Mouse (Mus musculus) MEL (cell line): ENCODE results near the gene Hsd11b2. TPM values are rescaled to one million over a fixed set of nuclear protein-coding genes. Genes with fewer than 3 reads are reported as not detected.

Experiments
- DNase-seq: peaks from one replicate; pipeline ENCODE4 v3.0.0; 2011; ENCODE audit warnings: low read depth, low spot score
- H3K27ac ChIP-seq: 2 replicates; pipeline ENCODE4 v1.5.1; 2012; ENCODE audit warnings: low read depth, mild to moderate bottlenecking, control low read depth, low read length, moderate library complexity; ENCODE audit not compliant: control insufficient read depth
- H3K27me3 ChIP-seq, 2 experiments: fragments of 150-350 bp in 1 of 2; sonication (generic) in 1 of 2; 2 replicates each; pipeline ENCODE4 v1.6.1; 2012; ENCODE audit warnings: low read length in 2 of 2, mild to moderate bottlenecking in 2 of 2, improper control_type of control experiment in 1 of 2, moderate library complexity in 1 of 2; ENCODE audit not compliant: insufficient read depth in 2 of 2, control insufficient read depth in 1 of 2
- H3K36me3 ChIP-seq, 2 experiments: 2 replicates each; pipeline ENCODE4 v1.6.1; 2012 to 2014; ENCODE audit warnings: low read length in 2 of 2, improper control_type of control experiment in 1 of 2, inconsistent platforms in 1 of 2, mild to moderate bottlenecking in 1 of 2; ENCODE audit not compliant: insufficient read depth in 2 of 2, control insufficient read depth in 1 of 2
- H3K4me1 ChIP-seq, 2 experiments: fragments of 150-350 bp in 1 of 2; sonication (generic) in 1 of 2; 2 replicates each; pipeline ENCODE4 v1.6.1; 2012; ENCODE audit warnings: low read length in 2 of 2, improper control_type of control experiment in 1 of 2, mild to moderate bottlenecking in 1 of 2; ENCODE audit not compliant: insufficient read depth in 2 of 2, control insufficient read depth in 1 of 2
- H3K4me3 ChIP-seq, 2 experiments: fragments of 150-350 bp in 1 of 2; sonication (generic) in 1 of 2; 2 replicates each; pipeline ENCODE4 v1.5.1; 2012; ENCODE audit warnings: low read depth in 2 of 2, low read length in 2 of 2, mild to moderate bottlenecking in 2 of 2, moderate library complexity in 2 of 2, control low read depth in 1 of 2, improper control_type of control experiment in 1 of 2; ENCODE audit not compliant: control insufficient read depth in 1 of 2, insufficient read depth in 1 of 2
- H3K79me2 ChIP-seq: 2 replicates; pipeline ENCODE4 v1.6.1; 2012; ENCODE audit warnings: mild to moderate bottlenecking, low read length, moderate library complexity; ENCODE audit not compliant: control insufficient read depth, poor library complexity, insufficient read depth
- H3K9ac ChIP-seq: 2 replicates; pipeline ENCODE4 v1.6.1; 2012; ENCODE audit warnings: low read depth, mild to moderate bottlenecking, control low read depth, low read length, moderate library complexity; ENCODE audit not compliant: control insufficient read depth, poor library complexity, severe bottlenecking
- H3K9me3 ChIP-seq: fragments of 150-350 bp; sonication (generic); replicated peaks from 2 replicates; pipeline ENCODE4 v1.6.1; 2012; ENCODE audit warnings: mild to moderate bottlenecking, low read length, improper control_type of control experiment, moderate library complexity; ENCODE audit not compliant: insufficient read depth
- BHLHE40 ChIP-seq: IDR thresholded peaks from 2 replicates; pipeline ENCODE4 v1.6.1; 2012; ENCODE audit warnings: low read depth, mild to moderate bottlenecking, inconsistent platforms, low read length, improper control_type of control experiment, borderline replicate concordance
- CTCF ChIP-seq, 3 experiments: IDR thresholded peaks in 2 of 3; conservative IDR thresholded peaks in 1 of 3; 2 replicates each; pipeline ENCODE4 v1.5.1; 2011 to 2012; ENCODE audit warnings: low read length in 3 of 3, low read depth in 2 of 3, mild to moderate bottlenecking in 2 of 3, improper control_type of control experiment in 1 of 3, inconsistent platforms in 1 of 3, mixed read lengths in 1 of 3, moderate library complexity in 1 of 3; ENCODE audit not compliant: control insufficient read depth in 1 of 3, insufficient read depth in 1 of 3, poor library complexity in 1 of 3, severe bottlenecking in 1 of 3
- E2F4 ChIP-seq: IDR thresholded peaks from 2 replicates; pipeline ENCODE4 v1.6.1; 2011; ENCODE audit warnings: low read depth, low read length, improper control_type of control experiment, borderline replicate concordance
- ETS1 ChIP-seq: IDR thresholded peaks from 2 replicates; pipeline ENCODE4 v1.6.1; 2012; ENCODE audit warnings: low read depth, mild to moderate bottlenecking, inconsistent platforms, low read length, improper control_type of control experiment, moderate library complexity
- GATA1 ChIP-seq: IDR thresholded peaks from 2 replicates; pipeline ENCODE4 v1.6.1; 2011; ENCODE audit warnings: low read depth, low read length, improper control_type of control experiment
- HCFC1 ChIP-seq: IDR thresholded peaks from 2 replicates; pipeline ENCODE4 v1.6.1; 2012; ENCODE audit warnings: low read depth, mild to moderate bottlenecking, inconsistent platforms, low read length, improper control_type of control experiment, moderate library complexity
- KAT2A ChIP-seq: conservative IDR thresholded peaks from 2 replicates; pipeline ENCODE4 v1.6.1; 2012; ENCODE audit warnings: low read depth, low read length, improper control_type of control experiment, inconsistent platforms
- MAZ ChIP-seq: IDR thresholded peaks from 2 replicates; pipeline ENCODE4 v1.6.1; 2012; ENCODE audit warnings: low read depth, mild to moderate bottlenecking, inconsistent platforms, low read length, improper control_type of control experiment
- MEF2A ChIP-seq: IDR thresholded peaks from 2 replicates; pipeline ENCODE4 v1.6.1; 2014; ENCODE audit warnings: low read depth, mild to moderate bottlenecking, inconsistent platforms, low read length, improper control_type of control experiment; ENCODE audit not compliant: poor library complexity, insufficient replicate concordance, severe bottlenecking; ENCODE audit errors: extremely low read depth
- MXI1 ChIP-seq: IDR thresholded peaks from 2 replicates; pipeline ENCODE4 v1.6.1; 2011; ENCODE audit warnings: mild to moderate bottlenecking, low read depth, low read length, improper control_type of control experiment
- MYB ChIP-seq: IDR thresholded peaks from 2 replicates; pipeline ENCODE4 v1.6.1; 2011; ENCODE audit warnings: mild to moderate bottlenecking, low read depth, low read length, improper control_type of control experiment
- MYC ChIP-seq: IDR thresholded peaks from 2 replicates; pipeline ENCODE4 v1.6.1; 2011; ENCODE audit warnings: low read depth, mild to moderate bottlenecking, low read length, improper control_type of control experiment, moderate library complexity
- NELFE ChIP-seq: IDR thresholded peaks from 2 replicates; pipeline ENCODE4 v1.6.1; 2011; ENCODE audit warnings: low read depth, low read length, improper control_type of control experiment
- NRF1 ChIP-seq: IDR thresholded peaks from 2 replicates; pipeline ENCODE4 v1.6.1; 2014; ENCODE audit warnings: low read depth, mild to moderate bottlenecking, inconsistent platforms, low read length, improper control_type of control experiment, moderate library complexity; ENCODE audit not compliant: poor library complexity, insufficient read depth, severe bottlenecking
- POLR2AphosphoS2 ChIP-seq: IDR thresholded peaks from 2 replicates; pipeline ENCODE4 v1.6.1; 2011; ENCODE audit warnings: low read length, improper control_type of control experiment
- POLR2AphosphoS5 ChIP-seq: IDR thresholded peaks from 2 replicates; pipeline ENCODE4 v1.6.1; 2012; ENCODE audit warnings: low read depth, borderline replicate concordance, mild to moderate bottlenecking, inconsistent platforms, low read length, moderate library complexity, mixed read lengths
- RAD21 ChIP-seq: IDR thresholded peaks from 2 replicates; pipeline ENCODE4 v1.6.1; 2011; ENCODE audit warnings: mild to moderate bottlenecking, low read depth, low read length, improper control_type of control experiment
- RCOR1 ChIP-seq: IDR thresholded peaks from 2 replicates; pipeline ENCODE4 v1.6.1; 2012; ENCODE audit warnings: low read depth, mild to moderate bottlenecking, inconsistent platforms, low read length, improper control_type of control experiment
- SIN3A ChIP-seq: IDR thresholded peaks from 2 replicates; pipeline ENCODE4 v1.6.1; 2012; ENCODE audit warnings: low read length, improper control_type of control experiment, inconsistent platforms
- SMC3 ChIP-seq: IDR thresholded peaks from 2 replicates; pipeline ENCODE4 v1.6.1; 2011; ENCODE audit warnings: low read depth, low read length, improper control_type of control experiment
- TAL1 ChIP-seq: IDR thresholded peaks from 2 replicates; pipeline ENCODE4 v1.6.1; 2012; ENCODE audit warnings: mild to moderate bottlenecking, inconsistent platforms, low read length, moderate library complexity, mixed read lengths
- TBP ChIP-seq: IDR thresholded peaks from 2 replicates; pipeline ENCODE4 v1.8.0; 2011; ENCODE audit warnings: low read depth, low read length, improper control_type of control experiment
- USF2 ChIP-seq, 2 experiments: IDR thresholded peaks; 2 replicates each; pipeline ENCODE4 v1.6.1; 2011 to 2012; ENCODE audit warnings: improper control_type of control experiment in 2 of 2, low read length in 2 of 2, borderline replicate concordance in 1 of 2, inconsistent platforms in 1 of 2, low read depth in 1 of 2, mild to moderate bottlenecking in 1 of 2; ENCODE audit not compliant: insufficient read depth in 1 of 2
- ZC3H11A ChIP-seq: IDR thresholded peaks from 2 replicates; pipeline ENCODE4 v1.6.1; 2012; ENCODE audit warnings: low read depth, mild to moderate bottlenecking, inconsistent platforms, low read length, improper control_type of control experiment
- ZKSCAN1 ChIP-seq: IDR thresholded peaks from 2 replicates; pipeline ENCODE4 v1.6.1; 2012; ENCODE audit warnings: low read depth, mild to moderate bottlenecking, inconsistent platforms, low read length, improper control_type of control experiment, moderate library complexity
- ZMIZ1 ChIP-seq: IDR thresholded peaks from 2 replicates; pipeline ENCODE4 v1.6.1; 2012; ENCODE audit warnings: low read depth, mild to moderate bottlenecking, inconsistent platforms, low read length, improper control_type of control experiment, moderate library complexity
- polyA plus RNA-seq, 2 experiments: library from polyadenylated mRNA; stranded (reverse) in 1 of 2; unstranded in 1 of 2; fragments of >175 nt in 1 of 2; fragments of >200 nt in 1 of 2; gene quantifications; 2 replicates each; pipeline versions ENCODE4 v1.2.1 to v1.2.4; 2012; ENCODE audit warnings: low replicate concordance in 2 of 2, low read depth in 1 of 2; ENCODE audit not compliant: insufficient read length in 2 of 2, insufficient read depth in 1 of 2, missing spikeins in 1 of 2
- total RNA-seq: library from RNA; depleted of rRNA; stranded (reverse); fragments of 300-350 nt; gene quantifications from 2 replicates; pipeline ENCODE4 v1.2.3, GENCODE M21; 2012

The Hsd11b2 gene
- total and polyA plus RNA-seq, 3 experiments, result 0.27 to 2.1 TPM; not detected in 1

- H3K9me3 ChIP-seq, result no peaks in the 10 kb centered on the region
- no peak for DNase-seq
- H3K36me3 ChIP-seq, result peaks cover 0 to 12% of the 10 kb centered on the region in 2 experiments; a peak in 2 of 4 replicates
- H3K4me3 ChIP-seq, result peak overlapping the region; percentile 82 to 93
- no peak overlapping the region for H3K27ac ChIP-seq
- H3K79me2 ChIP-seq, result peaks cover 4% of the 10 kb centered on the region
- peaks cover 4 to 20% of the 10 kb centered on the region in 2 experiments for H3K4me1 ChIP-seq
- no peak for TF ChIP-seq TAL1
- TF ChIP-seq POLR2AphosphoS2, result no peak
- TF ChIP-seq NRF1, result no peak
- TF ChIP-seq SMC3, result no peak
- peak overlapping the region; percentile 92 for H3K9ac ChIP-seq
- H3K27me3 ChIP-seq, result no peaks in the 10 kb centered on the region
These were observed 22.9 kb upstream of the Hsd11b2 start for GRCm38 (mm10) chr8:105495350-105496302.

- Histone ChIP-seq H3K4me3 (peak within 1 kb of the TSS; percentile 82 to 93), H3K27ac (peak within 1 kb of the TSS; percentile 15)
- peak; percentile 89 for DNase-seq
- no peak for TF ChIP-seq SMC3
- TF ChIP-seq MYC, result no peak; the same call in 1 of the 2 replicates
- TF ChIP-seq MYB, result no peak
- no peak; the same call in 1 of the 2 replicates for TF ChIP-seq KAT2A
- no peak for TF ChIP-seq ZC3H11A
- no peak for TF ChIP-seq ZKSCAN1
- TF ChIP-seq NRF1, result 0 out of 2 replicates have a peak, but pooled peaks have one; percentile 14
- no peak for TF ChIP-seq MEF2A
- no peak for TF ChIP-seq ZMIZ1
- peak; percentile 91 for TF ChIP-seq MXI1
- peak; percentile 50; the same call in 1 of the 2 replicates for TF ChIP-seq BHLHE40
- TF ChIP-seq SIN3A, result peak; percentile 92
- peak; percentile 55 to 83 (median 62) for TF ChIP-seq CTCF (IDR thresholded peaks at IDR 0.05 in 2 of 3, conservative IDR thresholded peaks at IDR 0.05 in 1 of 3; ENCODE audit: control insufficient read depth in 1 of 3, insufficient read depth in 1 of 3, low read depth in 2 of 3, low read length in 3 of 3, poor library complexity in 1 of 3, severe bottlenecking in 1 of 3)
- TF ChIP-seq TAL1, result no peak
- TF ChIP-seq E2F4, result no peak
- no peak for TF ChIP-seq TBP
- TF ChIP-seq POLR2AphosphoS2, result no peak
- TF ChIP-seq RAD21, result no peak
- TF ChIP-seq HCFC1, result peak; percentile 84
- TF ChIP-seq RCOR1, result no peak
- no peak for TF ChIP-seq USF2 (IDR thresholded peaks at IDR 0.05; ENCODE audit: borderline replicate concordance in 1 of 2, insufficient read depth in 1 of 2, low read depth in 1 of 2, low read length in 2 of 2)
- no peak for TF ChIP-seq ETS1
- TF ChIP-seq MAZ, result no peak; the same call in 1 of the 2 replicates
- TF ChIP-seq GATA1, result no peak
- no peak for TF ChIP-seq POLR2AphosphoS5
- TF ChIP-seq NELFE, result peak; percentile 73
These were observed 21.9 kb upstream of the Hsd11b2 start, which contains the start of gene Zdhhc1 for GRCm38 (mm10) chr8:105496439-105497180. Zdhhc1 (minus strand) TSS chr8:105496902.

More at GRCm38 (mm10) chr8:105496439-105497180, 21.9 kb upstream of the Hsd11b2 start, which contains the start of gene Zdhhc1:
- H3K9ac ChIP-seq, result peak within 1 kb of the TSS; percentile 92
- H3K27me3 ChIP-seq, result no peaks in the 10 kb centered on the region
- H3K4me1 ChIP-seq, result peaks cover 4 to 14% of the 10 kb centered on the region in 2 experiments
- peaks cover 4% of the 10 kb centered on the region for H3K79me2 ChIP-seq
- H3K36me3 ChIP-seq, result peaks cover 0 to 12% of the 10 kb centered on the region in 2 experiments; a peak in 2 of 4 replicates
- H3K9me3 ChIP-seq, result no peaks in the 10 kb centered on the region
